Mouse (Mus musculus) adrenal gland, adult 18-20 months (tissue): ENCODE measurements at regions not wholly inside any gene's neighbourhood (a gene's known extent, or its start where the extent isn't known, plus 50 kb on each side); places are given as distances from the start of the nearest gene placed in this dataset.

Experiments
- DNase-seq, 2 experiments: peaks; one replicate each; pipeline ENCODE4 v3.0.0; 2021 to 2022; ENCODE audit warnings: low spot score in 2 of 2

- no peak for DNase-seq
Measured at GRCm38 (mm10) chr14:115004733-115005405, 87.1 kb upstream of the Gpc5 start.

DNA sequence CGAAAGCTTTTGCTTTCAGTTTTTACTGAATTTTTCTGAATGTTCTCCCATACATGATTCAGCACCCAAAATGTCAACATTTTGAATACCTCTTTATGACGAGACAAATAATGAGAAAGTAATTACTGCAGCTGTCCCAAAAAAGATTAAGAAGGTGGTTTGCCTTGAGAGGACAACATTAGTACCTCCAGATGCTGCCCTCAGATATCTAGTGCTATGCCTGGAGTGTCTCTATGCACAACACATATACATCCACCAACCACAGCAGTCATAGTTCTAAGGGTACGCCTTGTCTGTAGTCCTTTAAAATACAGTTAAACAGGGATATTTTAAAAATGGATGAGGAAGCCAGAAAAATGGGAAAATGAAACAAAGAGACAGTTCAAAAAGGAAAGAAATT, 81.1 kb upstream of the Gpc5 start:
- no peak for DNase-seq

DNA sequence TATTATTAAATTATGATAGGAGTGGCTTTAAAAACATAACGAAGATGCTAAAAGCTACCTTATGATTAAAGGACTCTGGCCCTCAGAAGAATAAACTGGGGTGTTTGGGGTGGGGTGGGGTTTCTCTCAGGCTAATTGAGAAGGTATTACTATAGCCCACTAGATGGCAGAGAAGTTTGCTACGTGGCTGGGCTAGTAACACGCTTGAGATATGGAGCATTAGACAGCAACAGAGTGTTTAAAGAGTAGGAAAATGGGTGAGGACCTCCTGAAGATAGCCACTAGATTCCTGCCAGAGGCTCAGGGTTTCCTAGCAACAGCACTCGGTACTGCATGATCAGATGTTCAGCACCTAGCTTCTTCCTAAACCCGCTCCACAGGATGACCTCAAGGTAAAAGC, 76.7 kb upstream of the Gpc5 start:
- DNase-seq: no peak

GRCm38 (mm10) chr14:115017410-115018153, 74.4 kb upstream of the Gpc5 start:
- DNase-seq: peak; percentile 27 to 32

DNA sequence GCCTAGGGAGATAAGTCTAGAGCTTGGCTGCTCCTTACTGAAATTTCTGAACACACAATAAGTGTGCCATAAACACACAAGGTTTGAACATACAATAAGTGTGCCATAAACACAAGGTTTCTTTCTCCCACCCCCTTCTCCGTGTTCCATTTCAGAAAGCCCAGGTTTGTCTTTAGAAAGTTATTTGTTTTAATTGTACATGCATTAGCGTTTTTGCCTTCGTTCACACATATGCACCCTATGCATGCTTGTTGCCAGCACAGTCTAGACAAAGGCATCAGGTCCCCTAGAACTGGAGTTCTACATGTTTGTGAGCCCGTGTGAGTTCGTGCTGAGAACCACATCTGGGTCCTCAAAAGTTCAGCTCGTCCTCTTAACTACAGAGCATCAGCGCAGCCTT, 64.0 kb upstream of the Gpc5 start:
- no peak for DNase-seq

- DNase-seq: no peak
Measured at GRCm38 (mm10) chr14:115031734-115032133, 60.3 kb upstream of the Gpc5 start.

DNA sequence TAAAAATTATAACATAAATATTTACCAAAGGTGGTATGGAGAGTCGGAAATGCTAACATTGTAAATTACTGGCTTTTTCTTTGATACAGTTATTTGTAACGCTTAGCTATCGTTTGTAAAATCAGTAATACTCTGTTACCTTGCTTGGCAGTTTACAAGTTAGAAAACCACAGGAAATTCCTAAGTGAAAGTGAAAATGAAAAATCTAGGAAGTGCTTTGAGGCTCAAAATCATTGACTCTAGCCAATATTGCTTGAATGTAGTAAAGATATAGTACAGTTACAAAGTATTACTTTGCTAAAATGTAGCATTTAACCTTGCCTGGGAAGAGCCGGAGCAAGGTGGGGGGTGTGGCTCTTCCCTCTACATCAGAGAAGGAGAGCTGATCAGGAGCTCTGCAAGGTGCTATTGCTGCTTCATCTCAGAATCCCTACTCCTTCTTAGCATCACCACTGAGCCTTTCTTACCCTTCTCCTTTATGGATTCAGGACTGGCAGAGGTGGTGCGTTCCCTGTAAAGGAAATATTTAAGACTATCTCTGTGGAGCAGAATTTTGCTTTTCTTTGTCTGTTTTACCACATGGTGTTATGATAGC, 58.5 kb upstream of the Gpc5 start:
- DNase-seq: no peak

GRCm38 (mm10) chr14:115034718-115035437, 57.1 kb upstream of the Gpc5 start:
- no peak for DNase-seq

- DNase-seq: no peak
Measured at GRCm38 (mm10) chr14:115037086-115037793, 54.8 kb upstream of the Gpc5 start.

DNA sequence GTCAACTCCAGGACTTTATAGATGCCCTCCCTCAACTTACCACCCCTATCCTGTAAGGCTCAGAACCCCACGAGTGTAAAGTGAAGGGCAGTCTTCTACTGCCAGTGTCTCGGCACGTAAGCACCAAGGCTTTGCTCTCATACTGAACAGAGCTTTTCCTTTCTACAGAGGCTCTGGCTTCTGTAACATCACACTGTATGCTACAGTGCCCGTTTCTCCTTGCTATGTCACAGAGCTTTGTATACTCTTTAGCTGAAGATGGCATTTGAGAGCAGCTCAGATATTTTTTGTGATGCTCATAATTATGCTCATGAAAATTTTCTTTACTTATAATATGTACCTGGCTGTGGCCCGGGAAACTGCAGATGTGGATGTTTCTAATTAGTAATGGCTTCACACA, 53.2 kb upstream of the Gpc5 start:
- DNase-seq: no peak

- no peak for DNase-seq
Measured at GRCm38 (mm10) chr14:115039524-115039923, 52.5 kb upstream of the Gpc5 start.

DNA sequence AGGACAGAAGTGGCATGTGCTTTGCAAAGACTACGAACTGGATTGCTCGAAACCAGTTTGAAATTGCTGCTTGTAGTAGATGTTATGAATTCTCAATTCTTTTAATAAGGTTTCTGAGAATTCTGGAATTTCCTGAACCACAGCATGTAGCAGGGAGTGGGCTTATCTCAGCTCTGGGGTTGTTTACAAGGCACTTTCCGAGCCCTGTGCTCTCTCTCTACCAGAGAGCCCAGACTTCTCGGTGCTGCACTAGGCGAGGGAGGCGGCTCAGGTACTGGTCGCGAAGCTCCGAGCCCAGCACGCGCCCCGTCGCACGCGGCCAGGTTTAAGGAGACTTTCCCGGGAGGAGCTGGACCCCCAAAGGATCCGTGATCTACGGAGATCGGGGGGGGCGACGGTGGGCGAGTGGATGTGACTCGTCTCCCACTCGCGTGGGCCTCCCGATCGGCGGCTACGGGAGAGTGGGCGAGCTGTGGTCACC, 51.9 kb upstream of the Gpc5 start:
- no peak for DNase-seq

DNA sequence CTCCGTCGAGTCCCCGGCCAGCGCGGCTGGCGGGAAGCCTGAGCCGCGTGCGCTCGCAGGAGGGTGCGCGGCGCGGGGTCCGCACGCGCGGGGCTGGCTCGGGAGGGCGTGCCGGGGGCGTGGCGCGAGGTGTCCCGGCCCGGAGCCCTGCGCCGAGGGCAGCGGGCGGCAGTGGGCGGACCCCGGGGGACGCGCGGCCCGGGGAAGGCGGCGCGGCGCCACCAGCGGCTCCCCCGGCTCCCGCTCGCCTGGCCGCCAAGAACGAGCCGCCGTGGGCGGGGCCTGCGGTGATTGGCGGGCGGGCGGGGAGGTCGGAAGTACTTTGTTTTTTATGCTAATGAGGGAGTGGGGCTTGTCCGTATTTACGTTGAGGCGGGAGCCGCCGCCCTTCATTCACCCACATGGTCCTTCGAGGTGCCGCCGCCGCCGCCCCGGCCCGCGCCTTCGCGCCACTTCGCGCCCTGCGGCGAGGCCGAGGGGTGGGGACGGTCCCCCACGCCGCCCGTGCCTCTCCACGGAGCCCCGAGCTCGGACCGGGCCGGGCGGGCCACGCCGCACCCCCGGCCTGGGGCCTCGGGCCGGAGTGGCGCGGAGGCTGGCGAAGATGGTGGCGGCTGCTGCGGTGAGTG, 51.3 kb upstream of the Gpc5 start:
- peak; percentile 83 to 85 for DNase-seq

DNA sequence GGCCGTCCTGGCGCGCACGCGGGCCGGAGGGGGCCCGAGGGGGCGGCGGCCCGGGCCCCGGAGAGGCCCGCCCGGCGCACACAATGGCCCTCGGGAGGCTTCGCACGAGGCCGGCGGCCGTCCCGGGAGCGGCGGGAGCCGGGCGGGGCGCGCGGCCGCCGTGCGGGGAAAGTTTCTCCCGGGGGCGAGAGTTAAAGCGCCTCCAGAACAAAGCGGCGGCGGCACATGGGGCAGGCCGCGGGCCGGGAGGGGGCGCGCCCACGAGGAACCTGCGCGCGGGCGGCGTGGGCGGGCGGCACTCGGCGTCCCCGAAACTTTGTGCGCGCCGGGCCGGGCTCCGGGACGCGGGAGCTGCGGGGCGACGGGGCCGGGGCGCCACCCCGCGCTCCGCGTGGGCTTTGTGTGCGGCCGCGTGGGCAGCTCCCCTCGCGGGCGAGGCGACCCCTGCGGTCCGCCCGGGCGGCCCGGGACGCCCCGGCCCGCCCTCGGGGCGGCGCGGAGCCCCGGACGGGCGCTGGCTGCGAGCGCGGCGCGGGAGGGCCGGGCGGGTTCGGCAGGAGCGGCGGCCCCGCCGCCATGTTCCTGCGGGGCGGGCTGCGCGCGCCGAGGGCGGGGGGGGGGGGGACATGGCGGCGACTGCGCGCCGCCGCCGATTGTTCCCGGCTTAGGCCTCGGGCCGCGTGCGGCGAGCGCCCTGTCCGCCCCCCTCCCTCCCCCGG, 50.5 kb upstream of the Gpc5 start:
- DNase-seq: peak; percentile 28 to 54

DNA sequence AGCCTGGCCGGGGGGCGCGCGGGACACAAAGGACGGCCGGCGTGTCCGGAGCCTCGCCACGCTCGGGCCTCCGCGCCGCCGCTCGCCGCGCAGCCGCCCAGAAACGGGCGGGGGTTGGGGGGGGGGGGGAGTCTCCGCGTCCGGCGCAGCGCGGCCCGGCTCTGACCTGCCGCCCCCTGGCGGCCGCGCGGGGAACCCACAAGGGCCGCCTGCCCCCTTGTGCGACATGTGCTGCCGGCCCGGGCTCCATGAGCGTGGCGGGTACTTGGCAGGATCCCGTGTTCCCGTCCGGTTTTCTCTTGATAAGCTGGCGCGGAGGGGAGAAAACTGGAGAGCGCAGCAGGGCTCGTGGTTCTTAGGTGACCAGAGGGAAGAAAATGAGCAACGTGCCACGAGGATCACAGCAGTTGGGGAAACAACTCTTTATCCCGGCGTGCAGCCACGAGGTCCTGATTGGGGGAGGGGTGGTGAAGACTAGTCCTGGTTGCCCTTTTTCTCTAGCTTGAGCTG, 49.9 kb upstream of the Gpc5 start:
- peak; percentile 85 to 87 for DNase-seq
